Mouse (Mus musculus) ovary, postnatal 36 days (tissue): ENCODE results near the gene Kbtbd2.

Experiments used
- DNase-seq: peaks from one replicate; pipeline ENCODE4 v3.0.0; 2022; ENCODE audit warnings: low spot score, mixed read lengths

Kbtbd2 gene

GRCm38 (mm10) chr6:56785068-56785467 lies 12.5 kb downstream of the Kbtbd2 start:
- no peak for DNase-seq

GRCm38 (mm10) chr6:56783561-56784272 lies 13.9 kb downstream of the Kbtbd2 start:
- no peak for DNase-seq

GRCm38 (mm10) chr6:56779636-56780035 lies 18.0 kb downstream of the Kbtbd2 start:
- DNase-seq, result no peak

GRCm38 (mm10) chr6:56775816-56776215 lies 21.8 kb downstream of the Kbtbd2 start:
- no peak for DNase-seq

GRCm38 (mm10) chr6:56765696-56766095 lies 31.9 kb downstream of the Kbtbd2 start:
- DNase-seq, result no peak

GRCm38 (mm10) chr6:56765265-56765664 lies 32.3 kb downstream of the Kbtbd2 start:
- no peak for DNase-seq

- DNase-seq, result no peak
Measured at GRCm38 (mm10) chr6:56759324-56759723, 38.3 kb downstream of the Kbtbd2 start.

- DNase-seq, result no peak
Measured at GRCm38 (mm10) chr6:56756117-56756516, 41.5 kb downstream of the Kbtbd2 start.

- DNase-seq, result no peak
Measured at GRCm38 (mm10) chr6:56753719-56754118, 43.9 kb downstream of the Kbtbd2 start.

GRCm38 (mm10) chr6:56745950-56746543 lies 51.6 kb downstream of the Kbtbd2 start:
- no peak for DNase-seq

- DNase-seq, result no peak
Measured at GRCm38 (mm10) chr6:56732545-56732944, 65.1 kb downstream of the Kbtbd2 start.
